Mouse (Mus musculus) urinary bladder, adult 18-20 months (tissue): Measurements from ENCODE around the gene Tspan1.

Experiments used
- DNase-seq, 2 experiments: peaks; one replicate each; pipeline ENCODE4 v3.0.0; 2022; ENCODE audit warnings: low spot score in 2 of 2, mixed read lengths in 2 of 2

Tspan1 gene

GRCm38 (mm10) chr4:116168617-116169352 lies 1.4 kb upstream of the Tspan1 start:
- peak in 1 of 2 experiments; percentile 52 for DNase-seq

- DNase-seq, result no peak
Observed at GRCm38 (mm10) chr4:116165708-116166407, 1.5 kb downstream of the Tspan1 start.

- no peak for DNase-seq
Observed at GRCm38 (mm10) chr4:116164759-116165554, 2.4 kb downstream of the Tspan1 start.

DNA sequence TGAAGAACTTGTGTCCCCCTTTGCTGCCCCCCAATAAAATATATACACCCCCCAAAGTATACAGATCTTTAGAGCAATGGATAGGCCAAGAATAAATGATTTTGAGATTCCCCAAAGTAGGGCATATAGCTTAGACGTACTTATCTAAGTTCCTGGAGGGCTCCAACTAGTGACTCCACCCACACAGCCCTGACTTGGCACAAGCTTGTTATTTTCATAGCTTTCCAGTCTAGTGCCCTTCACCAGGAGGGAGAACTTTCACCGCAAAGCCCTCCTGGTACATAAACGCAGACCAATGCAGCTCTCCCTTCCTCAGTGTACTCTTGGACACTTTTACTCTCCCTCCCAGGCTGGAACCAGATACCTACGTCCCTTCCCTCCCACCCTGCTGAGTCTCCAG lies 5.3 kb downstream of the Tspan1 start:
- no peak for DNase-seq

DNA sequence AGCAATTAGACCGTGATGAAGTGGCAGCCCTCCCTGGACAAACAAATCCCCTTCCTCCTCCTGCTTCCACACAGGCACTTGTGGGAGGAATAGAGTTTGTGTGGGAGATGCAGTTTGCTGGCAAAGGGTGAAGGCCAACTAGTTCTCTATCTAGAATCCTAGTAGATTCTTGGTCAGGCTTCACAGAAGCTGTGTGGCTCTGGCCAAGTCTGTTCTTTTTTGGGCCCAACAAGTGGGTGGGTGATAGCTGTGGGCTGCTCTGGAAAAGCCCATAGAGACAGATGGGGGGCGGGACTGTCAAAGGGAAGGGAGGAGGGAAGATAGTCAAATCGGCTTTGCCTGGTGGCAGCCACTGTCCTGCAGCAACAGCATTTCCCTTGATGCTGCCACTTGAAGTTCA lies 6.6 kb downstream of the Tspan1 start:
- no peak for DNase-seq

- no peak for DNase-seq
Observed at GRCm38 (mm10) chr4:116159912-116160311, 7.5 kb downstream of the Tspan1 start.

DNA sequence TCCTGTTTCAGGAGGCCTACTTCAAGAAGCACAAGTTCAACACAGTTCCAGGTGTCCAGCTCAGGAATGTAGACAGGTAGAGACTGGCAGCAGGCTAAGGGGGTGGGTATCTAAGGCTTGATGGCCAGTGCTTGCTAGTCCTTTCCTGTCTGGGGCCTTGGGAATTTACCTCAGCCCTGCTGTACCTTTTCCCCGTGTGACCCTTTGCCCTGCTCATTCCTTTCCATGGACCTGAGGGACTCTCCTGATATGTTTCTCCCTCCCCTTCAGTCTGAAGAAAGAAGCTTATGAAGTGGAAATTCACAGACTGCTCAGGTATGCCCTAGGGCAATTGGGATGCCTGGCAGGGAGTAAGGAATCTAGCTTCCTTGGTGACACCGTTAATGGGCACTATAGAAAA lies 9.5 kb downstream of the Tspan1 start:
- DNase-seq, result no peak

DNA sequence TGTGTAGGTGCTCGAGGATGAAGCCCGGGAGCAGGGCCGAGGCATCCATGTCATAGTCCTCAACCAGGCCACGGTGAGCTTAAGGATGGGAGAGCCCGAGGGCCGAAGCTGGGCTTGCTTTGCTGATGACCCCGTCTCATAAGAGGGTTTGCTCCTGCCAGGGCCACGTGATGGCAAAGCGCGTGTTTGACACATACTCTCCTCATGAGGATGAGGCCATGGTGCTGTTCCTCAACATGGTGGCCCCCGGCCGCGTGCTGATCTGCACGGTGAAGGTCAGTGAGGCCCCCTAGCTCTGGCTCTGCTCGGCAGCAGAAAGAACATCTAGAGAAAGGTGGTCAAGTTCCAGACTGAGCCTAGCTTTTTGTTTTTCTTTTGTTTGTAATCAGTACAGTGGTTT lies 14.7 kb downstream of the Tspan1 start:
- no peak for DNase-seq

DNA sequence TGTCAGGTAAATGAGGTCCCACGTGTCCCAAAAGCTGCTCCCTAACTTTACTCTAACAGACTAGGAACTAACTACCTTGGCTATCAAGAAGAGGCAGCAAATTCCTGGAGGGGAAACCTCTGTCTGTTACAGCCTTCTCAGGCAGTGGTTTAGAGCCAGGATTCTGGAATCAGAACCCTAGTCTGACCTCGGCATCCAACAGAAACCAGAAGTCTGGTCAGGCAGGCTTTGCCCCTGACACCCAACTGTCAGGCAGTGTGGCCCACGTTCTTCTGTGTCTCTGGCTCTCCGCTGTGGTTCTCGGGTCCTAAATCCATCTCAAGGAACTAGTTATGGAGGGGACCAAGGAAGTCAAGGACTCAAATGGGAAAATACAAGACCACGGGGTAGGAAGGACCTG lies 16.2 kb downstream of the Tspan1 start, which contains the start of gene Lurap1:
Gene Lurap1 (minus strand): TSS at position 101 of the 400 bp plus-strand sequence.
- DNase-seq, result no peak

- no peak for DNase-seq
Observed at GRCm38 (mm10) chr4:116150862-116151221, 16.6 kb downstream of the Tspan1 start.

DNA sequence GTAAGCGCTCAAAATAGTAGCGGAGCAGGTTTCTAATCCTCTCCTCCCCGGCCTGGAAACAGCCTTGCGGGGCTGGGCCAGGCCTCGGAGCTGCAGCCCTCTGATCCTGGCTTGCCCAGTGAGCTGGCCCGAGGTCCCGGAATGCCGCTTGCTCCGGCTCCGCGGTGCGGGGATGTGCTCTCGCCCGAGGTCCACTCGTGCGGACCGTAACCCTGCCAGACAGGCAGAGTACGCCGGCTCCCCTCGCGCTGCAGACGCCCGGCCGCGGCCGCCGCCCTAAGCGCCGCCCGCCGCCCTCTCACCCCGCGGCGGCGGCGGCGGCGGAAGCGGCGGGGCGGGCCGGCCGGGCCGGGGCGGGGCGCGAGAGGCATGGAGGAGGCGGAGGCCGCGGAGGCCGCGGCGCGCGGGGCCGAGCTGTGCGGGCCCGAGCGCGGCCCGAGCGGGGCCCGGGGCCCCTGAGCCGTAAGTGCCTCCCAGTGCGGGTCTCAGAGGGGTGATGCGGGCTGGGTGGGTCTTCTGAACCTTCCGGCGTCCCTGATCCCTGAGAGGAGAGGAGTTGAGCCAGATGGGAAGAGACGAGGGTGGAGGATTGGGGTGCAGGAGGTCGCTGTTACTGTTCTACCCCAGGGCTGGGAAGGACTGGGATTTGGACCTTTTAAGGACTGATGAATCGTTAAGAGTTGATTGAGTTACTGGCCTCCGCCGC lies 17.1 kb downstream of the Tspan1 start:
- peak; percentile 48 to 61 for DNase-seq

- no peak for DNase-seq
Observed at GRCm38 (mm10) chr4:116149812-116150155, 17.6 kb downstream of the Tspan1 start.

GRCm38 (mm10) chr4:116143891-116144717 lies 23.3 kb downstream of the Tspan1 start:
- peak; percentile 36 to 76 for DNase-seq

DNA sequence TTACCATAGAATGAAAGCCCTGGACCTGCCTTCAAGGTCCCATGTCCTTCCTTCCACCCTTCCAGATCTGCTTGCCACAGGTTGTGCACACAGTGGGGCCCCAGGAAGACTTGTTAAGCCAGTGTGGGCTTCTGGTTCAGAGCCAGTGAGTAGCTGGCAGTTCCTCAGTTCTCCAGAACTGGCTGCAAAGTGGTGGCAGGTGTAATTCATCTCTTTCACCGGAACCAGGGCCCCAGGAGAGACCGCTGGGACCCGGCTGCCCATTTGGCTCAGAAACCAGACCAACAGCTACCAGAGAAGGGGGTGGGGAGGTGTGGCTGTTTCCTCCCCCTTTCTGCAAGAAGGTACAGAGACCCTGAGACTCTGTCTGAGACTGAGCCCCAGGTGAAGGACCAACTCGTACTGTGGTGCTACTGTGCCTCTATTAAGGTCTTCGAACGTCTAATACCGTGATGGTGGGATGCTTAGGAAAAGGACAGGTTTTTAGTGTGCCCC lies 24.0 kb downstream of the Tspan1 start:
- no peak for DNase-seq

DNA sequence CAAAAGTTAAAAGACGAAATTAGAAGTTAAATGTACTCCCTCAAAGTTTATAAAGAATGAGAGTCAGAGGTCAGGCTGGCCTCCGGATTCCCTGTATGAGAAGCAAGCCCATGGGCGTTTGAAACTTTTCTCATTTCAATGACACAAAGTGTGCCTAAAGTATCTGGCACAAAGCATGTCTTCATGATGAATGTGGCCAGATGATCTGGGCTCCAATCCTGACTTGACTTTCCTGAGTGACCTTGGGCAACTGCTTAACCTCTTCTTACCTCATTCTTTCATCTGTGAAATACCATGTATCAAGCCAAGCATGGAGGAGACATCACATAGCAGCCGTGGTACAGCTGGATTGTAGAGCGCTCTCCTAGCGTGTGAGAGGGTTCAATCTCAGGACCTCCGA lies 25.1 kb downstream of the Tspan1 start:
- DNase-seq, result no peak

GRCm38 (mm10) chr4:116141736-116142135 lies 25.7 kb downstream of the Tspan1 start:
- DNase-seq, result no peak

GRCm38 (mm10) chr4:116140801-116141574 lies 26.4 kb downstream of the Tspan1 start:
- no peak for DNase-seq

GRCm38 (mm10) chr4:116137421-116137996 lies 29.9 kb downstream of the Tspan1 start:
- no peak for DNase-seq

- DNase-seq, result no peak
Observed at GRCm38 (mm10) chr4:116134990-116135389, 32.4 kb downstream of the Tspan1 start.

DNA sequence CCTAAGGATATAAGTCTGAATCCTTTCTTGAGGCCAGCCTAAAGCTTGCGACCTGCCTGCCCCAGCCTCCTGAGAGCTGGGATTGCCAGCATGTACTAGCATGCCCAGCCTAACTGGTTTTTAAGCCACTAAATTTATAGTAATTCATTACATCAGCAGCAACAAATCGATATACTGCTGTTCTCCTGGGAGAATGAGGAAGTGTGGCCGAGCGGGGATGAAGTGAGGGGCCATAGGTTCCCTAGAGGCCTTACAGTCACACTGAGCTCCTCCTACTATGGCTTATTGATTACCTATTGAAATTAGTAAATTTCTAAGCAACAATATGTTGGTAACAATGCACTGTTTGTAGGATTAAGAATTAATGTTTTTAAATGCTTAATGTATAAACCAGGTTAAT lies 34.3 kb downstream of the Tspan1 start:
- no peak for DNase-seq
